Mouse (Mus musculus) hindbrain, postnatal 0 days (tissue): ENCODE measurements at regions not wholly inside any gene's neighbourhood (a gene's known extent, or its start where the extent isn't known, plus 50 kb on each side); places are given as distances from the start of the nearest gene placed in this dataset.

Source experiments
- ATAC-seq: fragments of 200-750 bp; cut with Nextera tagmentation; 2 replicates; pipeline ENCODE4 v1.8.0; 2017; ENCODE audit warnings: mild to moderate bottlenecking, moderate TSS enrichment, moderate library complexity
- DNase-seq: peaks from one replicate; pipeline ENCODE4 v3.0.0-alpha.2; 2015; ENCODE audit warnings: low spot score
- H3K27ac ChIP-seq: fragments of 300-500 bp; sonication (generic); 2 replicates; pipeline ENCODE4 v1.5.1; 2014; ENCODE audit warnings: mild to moderate bottlenecking
- H3K27me3 ChIP-seq: fragments of 300-500 bp; sonication (generic); 2 replicates; pipeline ENCODE4 v1.6.1; 2014; ENCODE audit warnings: low read length, mixed read lengths; ENCODE audit not compliant: insufficient read depth
- H3K36me3 ChIP-seq: fragments of 300-500 bp; sonication (generic); 2 replicates; pipeline ENCODE4 v1.6.1; 2014; ENCODE audit warnings: low read length, mixed read lengths; ENCODE audit not compliant: insufficient read depth
- H3K4me1 ChIP-seq: fragments of 300-500 bp; sonication (generic); 2 replicates; pipeline ENCODE4 v1.6.1; 2014; ENCODE audit warnings: antibody characterized with exemption, low read length, mixed read lengths; ENCODE audit not compliant: insufficient read depth
- H3K4me2 ChIP-seq: fragments of 300-500 bp; sonication (generic); 2 replicates; pipeline ENCODE4 v1.6.1; 2014; ENCODE audit warnings: low read depth, mild to moderate bottlenecking, low read length, moderate library complexity, mixed read lengths
- H3K4me3 ChIP-seq: fragments of 300-500 bp; sonication (generic); 2 replicates; pipeline ENCODE4 v1.5.1; 2014; ENCODE audit warnings: low read length
- H3K9ac ChIP-seq: fragments of 300-500 bp; sonication (generic); replicated peaks from 2 replicates; pipeline ENCODE4 v1.6.1; 2014; ENCODE audit warnings: mild to moderate bottlenecking, low read length, moderate library complexity, mixed read lengths
- H3K9me3 ChIP-seq: fragments of 300-500 bp; sonication (generic); 2 replicates; pipeline ENCODE4 v1.6.1; 2016; ENCODE audit warnings: low read length, mixed read lengths
- CTCF ChIP-seq: IDR thresholded peaks from 2 replicates; pipeline ENCODE4 v1.5.1; 2016; ENCODE audit warnings: antibody characterized with exemption, control low read depth, low read depth
- WGBS: fragments of 180-500 bp; shearing (Covaris S2); extraction: QIAGEN DNeasy Blood & Tissue Kit; methylation state at CpG from one replicate; pipeline ENCODE4 v1.1.7; 2014; 5-methylcytosine and 5-hydroxymethylcytosine counted together

- TF ChIP-seq CTCF: no peak
- ATAC-seq (no peak), DNase-seq (no peak)
- H3K36me3 ChIP-seq: no peaks in the 10 kb centered on the region
- no peak overlapping the region for H3K4me2 ChIP-seq
- H3K9ac ChIP-seq: no peak overlapping the region
- WGBS: 64% methylated on average over 10 of the region's 10 CpGs
- no peak overlapping the region for H3K4me3 ChIP-seq
- no peaks in the 10 kb centered on the region for H3K9me3 ChIP-seq
- H3K4me1 ChIP-seq: no peaks in the 10 kb centered on the region
- H3K27ac ChIP-seq: no peak overlapping the region
- H3K27me3 ChIP-seq: no peaks in the 10 kb centered on the region
Observed at GRCm38 (mm10) chr13:110722170-110722569, 327.3 kb downstream of the Plk2 start.

GRCm38 (mm10) chr13:110722752-110723151, 327.9 kb downstream of the Plk2 start:
- TF ChIP-seq CTCF: no peak
- H3K4me2 ChIP-seq: no peak overlapping the region
- DNase-seq (no peak), ATAC-seq (no peak)
- 72% methylated on average over 6 of the region's 6 CpGs for WGBS
- no peaks in the 10 kb centered on the region for H3K27me3 ChIP-seq
- no peaks in the 10 kb centered on the region for H3K4me1 ChIP-seq
- no peak overlapping the region for H3K27ac ChIP-seq
- H3K4me3 ChIP-seq: no peak overlapping the region
- no peaks in the 10 kb centered on the region for H3K9me3 ChIP-seq
- H3K36me3 ChIP-seq: no peaks in the 10 kb centered on the region
- H3K9ac ChIP-seq: no peak overlapping the region

DNA sequence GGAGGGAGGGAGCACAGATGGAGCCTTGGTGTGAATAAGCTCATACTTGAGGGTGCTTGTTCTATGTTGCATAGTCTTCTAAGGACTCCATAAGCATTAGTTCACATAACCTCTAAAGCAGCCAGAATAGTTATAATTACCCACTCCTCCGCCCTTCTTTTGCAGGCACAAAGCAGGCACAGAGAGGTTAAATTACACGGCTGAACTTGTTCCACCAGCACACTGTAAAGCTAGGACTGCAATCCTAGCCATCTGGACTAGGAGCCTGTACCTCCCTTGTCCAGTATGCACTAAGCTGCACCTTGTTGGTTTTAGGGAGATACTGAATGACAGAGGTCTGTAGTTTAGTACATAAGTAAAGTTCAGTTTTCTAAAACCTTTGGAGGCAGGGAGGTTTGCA, 330.0 kb downstream of the Plk2 start:
- DNase-seq: no peak
- Histone ChIP-seq H3K27ac (no peak overlapping the region), H3K9ac (no peak overlapping the region), H3K36me3 (no peaks in the 10 kb centered on the region), H3K4me1 (no peaks in the 10 kb centered on the region), H3K4me2 (no peak overlapping the region), H3K27me3 (no peaks in the 10 kb centered on the region), H3K9me3 (no peaks in the 10 kb centered on the region), H3K4me3 (no peak overlapping the region)
- TF ChIP-seq CTCF: no peak
- no peak for ATAC-seq
- WGBS: 77% methylated on average over 2 of the region's 2 CpGs

DNA sequence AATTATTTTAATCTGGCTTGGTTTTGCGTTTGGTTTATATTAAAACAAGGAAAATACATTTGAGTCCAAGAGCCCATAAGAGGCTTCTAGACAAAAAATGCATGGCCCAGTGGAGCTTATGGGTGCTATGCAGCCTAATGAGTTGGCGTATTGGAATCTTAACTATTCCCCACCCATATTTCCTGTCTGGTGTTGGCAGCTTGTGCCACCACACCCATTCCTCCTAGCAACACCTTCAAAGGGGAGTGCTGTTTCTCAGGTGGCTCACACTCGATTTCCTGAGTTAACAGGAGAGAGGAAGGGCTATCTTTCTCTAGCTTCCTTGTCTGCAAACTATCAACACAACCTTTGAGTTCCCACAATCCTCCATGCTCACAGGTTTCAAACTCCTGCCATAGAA, 331.0 kb downstream of the Plk2 start:
- no peaks in the 10 kb centered on the region for H3K9me3 ChIP-seq
- no peak for ATAC-seq
- no peak overlapping the region for H3K4me3 ChIP-seq
- H3K4me2 ChIP-seq: no peak overlapping the region
- no peak for TF ChIP-seq CTCF
- WGBS: 88% methylated on average over 3 of the region's 3 CpGs
- no peaks in the 10 kb centered on the region for H3K36me3 ChIP-seq
- no peaks in the 10 kb centered on the region for H3K27me3 ChIP-seq
- no peak for DNase-seq
- H3K27ac ChIP-seq: no peak overlapping the region
- no peaks in the 10 kb centered on the region for H3K4me1 ChIP-seq
- no peak overlapping the region for H3K9ac ChIP-seq

DNA sequence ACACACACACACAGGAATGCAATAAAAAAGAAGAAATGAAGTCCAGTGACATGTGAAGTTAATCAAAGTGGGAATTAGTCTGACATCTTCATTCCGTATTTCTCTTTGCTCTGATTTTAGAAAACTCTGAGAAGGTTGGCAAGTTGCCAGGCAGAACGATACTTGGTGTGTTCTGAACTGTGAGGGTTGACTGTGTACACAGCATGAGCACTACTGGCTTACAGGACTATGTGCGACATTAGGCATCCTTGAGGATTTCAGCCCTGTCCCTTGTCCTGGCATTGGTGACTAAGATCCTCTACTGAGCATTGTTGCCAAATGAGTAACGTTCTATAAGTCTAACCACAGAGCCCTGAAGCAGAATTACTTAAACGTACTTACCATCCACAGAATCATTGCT, 340.7 kb downstream of the Plk2 start:
- Histone ChIP-seq H3K4me3 (no peak overlapping the region), H3K4me2 (no peak overlapping the region), H3K9ac (no peak overlapping the region), H3K27me3 (no peaks in the 10 kb centered on the region), H3K36me3 (no peaks in the 10 kb centered on the region), H3K4me1 (no peaks in the 10 kb centered on the region), H3K27ac (no peak overlapping the region), H3K9me3 (no peaks in the 10 kb centered on the region)
- WGBS: 29% methylated on average over 5 of the region's 5 CpGs
- no peak for TF ChIP-seq CTCF
- DNase-seq (peak; percentile 46), ATAC-seq (no peak)

- Histone ChIP-seq H3K36me3 (no peaks in the 10 kb centered on the region), H3K9ac (no peak overlapping the region), H3K4me1 (no peaks in the 10 kb centered on the region), H3K4me3 (no peak overlapping the region), H3K27me3 (no peaks in the 10 kb centered on the region), H3K4me2 (no peak overlapping the region), H3K27ac (no peak overlapping the region), H3K9me3 (no peaks in the 10 kb centered on the region)
- 75% methylated on average over 11 of the region's 11 CpGs for WGBS
- no peak for ATAC-seq
- no peak for DNase-seq
- no peak for TF ChIP-seq CTCF
Observed at GRCm38 (mm10) chr13:110741576-110742206, 346.8 kb downstream of the Plk2 start.

GRCm38 (mm10) chr13:110747223-110747868, 352.5 kb downstream of the Plk2 start:
- no peak overlapping the region for H3K9ac ChIP-seq
- DNase-seq: peak; percentile 19
- H3K36me3 ChIP-seq: no peaks in the 10 kb centered on the region
- no peak overlapping the region for H3K4me3 ChIP-seq
- TF ChIP-seq CTCF: no peak
- no peaks in the 10 kb centered on the region for H3K4me1 ChIP-seq
- ATAC-seq: no peak
- H3K9me3 ChIP-seq: no peaks in the 10 kb centered on the region
- 31% methylated on average over 6 of the region's 6 CpGs for WGBS
- H3K27me3 ChIP-seq: no peaks in the 10 kb centered on the region
- H3K4me2 ChIP-seq: no peak overlapping the region
- no peak overlapping the region for H3K27ac ChIP-seq
